Mouse (Mus musculus) kidney, postnatal 25 days (tissue): Measurements from ENCODE around the gene Il4.
A peak's percentile ranks its signal among the peaks of the same experiment; 100 is the strongest.

Source experiments
- DNase-seq, 2 experiments: peaks; one replicate each; pipeline ENCODE4 v3.0.0; 2021; ENCODE audit warnings: mixed read lengths in 2 of 2

Gene Il4

GRCm38 (mm10) chr11:53618619-53619198 is at the start of gene Il4:
Gene Il4, minus strand, starts transcription at chr11:53618669.
- no peak for DNase-seq

GRCm38 (mm10) chr11:53664091-53664490 is 45.6 kb upstream of the Il4 start:
- DNase-seq = no peak

- DNase-seq = no peak
These were observed 44.6 kb upstream of the Il4 start for GRCm38 (mm10) chr11:53662794-53663674.

- DNase-seq = no peak
These were observed 39.4 kb upstream of the Il4 start for GRCm38 (mm10) chr11:53657828-53658227.

GRCm38 (mm10) chr11:53657381-53657780 is 38.9 kb upstream of the Il4 start:
- no peak for DNase-seq

DNA sequence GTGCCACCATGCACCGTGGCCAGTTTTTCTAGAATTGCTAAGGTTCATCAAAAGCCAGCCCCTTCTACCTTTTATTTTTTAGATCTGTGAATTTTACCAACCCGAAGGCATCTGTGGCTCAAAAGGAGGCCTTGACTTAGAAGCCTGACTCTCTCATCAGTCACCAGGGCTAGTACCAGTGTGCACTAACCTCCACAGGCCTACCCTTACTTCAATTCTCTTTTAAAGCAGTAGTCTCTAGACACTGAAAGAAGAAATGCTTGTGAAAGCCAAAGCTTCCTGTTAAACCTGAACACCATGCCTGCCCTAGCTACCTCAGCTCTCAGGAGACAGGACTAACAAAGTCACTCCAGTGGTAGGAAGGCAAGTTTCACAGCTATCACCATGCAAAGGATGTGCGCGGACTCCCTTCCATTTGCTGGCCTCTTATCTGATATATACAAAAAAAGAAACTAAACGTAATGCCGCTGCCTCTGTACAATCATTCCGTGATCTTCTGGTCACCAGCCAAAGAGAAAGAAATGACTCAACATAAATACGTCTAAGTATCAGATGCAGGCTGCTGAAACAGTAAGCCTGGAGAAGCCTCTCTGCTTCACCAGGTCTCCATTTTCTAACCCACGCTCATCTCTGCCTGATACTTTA is 38.2 kb upstream of the Il4 start:
- no peak for DNase-seq

DNA sequence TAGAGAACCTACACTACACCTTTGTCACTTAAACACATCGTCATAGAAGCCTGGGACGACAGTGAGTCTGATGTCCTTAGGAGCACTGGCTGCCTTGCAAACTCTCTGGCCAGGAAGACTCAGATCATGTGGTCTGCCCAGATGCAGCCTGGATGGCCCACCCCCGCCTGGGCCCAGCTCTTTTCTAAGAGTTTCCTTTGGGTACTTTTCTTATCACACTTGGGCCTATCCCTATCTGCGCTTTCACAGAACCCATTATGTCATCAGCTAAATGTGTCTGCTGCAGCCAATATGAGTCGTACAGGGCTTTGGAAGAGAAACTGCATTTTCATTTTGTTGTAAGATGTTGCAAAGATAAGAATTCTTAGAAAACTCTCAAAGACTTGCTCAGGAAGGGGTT is 36.6 kb upstream of the Il4 start:
- DNase-seq = no peak

DNA sequence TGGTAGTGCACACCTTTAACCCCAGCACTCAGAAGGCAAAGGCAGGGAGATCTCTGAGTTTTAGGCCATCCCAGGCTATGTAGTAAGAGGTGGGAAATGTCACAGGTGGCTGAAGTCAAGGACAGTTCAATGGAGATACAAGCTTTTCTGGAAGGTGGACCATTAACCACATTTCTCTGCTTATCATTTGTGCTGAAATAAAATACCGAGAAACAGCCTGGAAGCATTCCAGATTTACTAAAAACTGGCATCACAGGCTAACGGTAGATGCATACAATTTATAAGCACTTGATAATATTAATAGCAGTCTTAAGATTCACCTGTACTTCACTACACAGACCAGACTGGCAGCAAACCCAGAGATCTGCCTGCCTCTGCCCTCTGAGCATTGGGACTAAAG is 34.0 kb upstream of the Il4 start:
- DNase-seq = no peak

DNA sequence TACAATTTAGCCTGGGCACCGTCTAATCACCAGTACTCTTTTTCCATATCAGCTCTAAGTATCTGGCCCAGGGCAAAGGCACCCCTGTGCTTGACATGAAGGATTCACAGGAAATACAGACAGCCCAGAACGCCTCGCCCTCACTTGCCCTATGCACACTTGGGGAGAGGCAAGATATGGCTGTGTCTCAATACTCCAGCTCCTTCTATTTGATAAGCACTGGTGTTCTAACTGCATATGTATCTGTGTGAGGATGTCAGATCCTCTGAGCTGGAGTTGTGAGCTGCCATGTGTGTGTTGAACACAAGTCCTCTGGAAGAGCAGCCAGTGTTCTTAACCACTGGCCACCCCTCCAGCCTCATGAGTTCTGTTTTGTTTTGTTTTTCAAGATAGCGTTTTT is 33.0 kb upstream of the Il4 start:
- DNase-seq = no peak

GRCm38 (mm10) chr11:53644017-53644416 is 25.5 kb upstream of the Il4 start:
- DNase-seq = peak in 1 of 2 experiments; percentile 5

GRCm38 (mm10) chr11:53642744-53643279 is 24.3 kb upstream of the Il4 start:
- DNase-seq = no peak

DNA sequence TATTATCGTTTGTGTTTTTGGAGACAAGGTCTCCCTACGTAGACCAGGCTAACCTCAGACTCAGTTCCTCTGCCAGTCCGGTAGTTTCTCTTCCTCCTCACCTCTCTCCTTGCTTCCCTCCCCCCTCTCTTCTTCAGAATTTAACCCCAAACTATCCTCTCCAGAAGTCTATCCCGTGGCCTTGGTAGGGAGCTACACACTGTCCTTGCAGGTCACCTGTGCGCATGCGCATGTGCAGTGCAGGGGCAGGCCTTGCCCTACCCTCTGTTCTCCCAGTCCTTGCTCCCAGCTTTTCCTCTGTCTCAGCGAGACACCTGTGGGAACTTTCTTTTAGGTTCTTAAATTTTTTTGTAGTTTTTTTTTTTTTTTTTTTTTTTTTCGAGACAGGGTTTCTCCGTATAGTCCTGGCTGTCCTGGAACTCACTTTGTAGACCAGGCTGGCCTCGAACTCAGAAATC is 19.4 kb upstream of the Il4 start:
- DNase-seq = no peak

DNA sequence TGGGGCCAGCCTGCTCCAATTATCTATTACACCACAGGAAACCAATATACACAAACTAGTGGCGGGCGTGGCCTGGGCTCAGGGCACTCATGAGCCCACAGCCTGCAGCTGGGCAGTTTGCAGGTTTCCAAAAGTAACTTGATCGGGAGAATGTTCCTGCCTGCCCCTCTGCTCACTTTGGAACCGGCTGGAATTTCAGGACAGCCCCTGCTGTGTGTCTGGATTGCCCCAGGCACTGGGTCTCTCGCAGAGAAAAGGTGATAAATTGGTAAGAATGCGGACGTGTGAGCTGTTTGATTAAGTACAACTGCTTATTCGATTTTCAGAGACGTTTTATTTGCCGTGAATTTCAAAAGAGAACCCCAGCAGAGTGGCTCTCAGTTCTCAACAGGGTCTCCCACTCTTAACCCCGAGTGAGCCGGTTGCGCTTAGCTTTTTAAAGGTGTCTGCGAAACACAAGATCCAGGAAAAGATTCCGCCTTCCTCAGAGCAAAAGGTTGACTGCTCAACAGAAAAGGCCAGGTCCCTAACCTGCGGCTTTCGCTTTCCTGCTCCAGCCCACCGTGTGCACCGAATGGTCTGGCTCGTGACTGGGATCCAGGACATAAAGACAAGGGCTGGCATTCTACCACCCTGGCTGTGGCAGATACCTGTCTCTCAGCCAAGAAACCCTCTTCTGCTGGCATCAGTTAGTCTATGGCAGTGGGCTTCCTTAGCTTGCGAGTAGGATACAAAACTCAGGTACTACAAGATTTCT is 18.8 kb upstream of the Il4 start:
- DNase-seq = no peak

DNA sequence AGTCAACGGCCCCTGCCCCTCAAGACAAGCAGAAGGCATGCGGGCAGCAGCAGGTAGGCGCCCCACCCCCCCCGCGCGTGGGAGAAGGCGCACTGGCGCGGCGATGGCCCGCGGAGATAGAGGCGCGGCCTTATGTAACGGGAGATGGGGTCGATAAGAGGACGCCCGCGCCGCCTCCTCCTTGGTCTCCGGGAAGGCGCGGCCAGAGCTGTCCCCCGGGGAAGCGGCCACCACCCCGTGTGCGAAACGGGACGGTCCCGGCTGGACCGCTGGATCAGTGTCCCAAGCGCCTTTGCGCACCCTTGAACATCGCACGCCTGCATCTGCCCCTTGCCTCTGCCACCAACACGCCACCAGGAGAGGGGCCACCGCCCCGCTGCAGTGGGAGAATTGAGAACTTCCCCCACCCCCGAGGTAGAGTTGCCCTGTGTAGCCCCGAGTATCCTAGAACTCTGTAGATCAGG is 17.7 kb upstream of the Il4 start:
- DNase-seq = peak in 1 of 2 experiments; percentile 49

DNA sequence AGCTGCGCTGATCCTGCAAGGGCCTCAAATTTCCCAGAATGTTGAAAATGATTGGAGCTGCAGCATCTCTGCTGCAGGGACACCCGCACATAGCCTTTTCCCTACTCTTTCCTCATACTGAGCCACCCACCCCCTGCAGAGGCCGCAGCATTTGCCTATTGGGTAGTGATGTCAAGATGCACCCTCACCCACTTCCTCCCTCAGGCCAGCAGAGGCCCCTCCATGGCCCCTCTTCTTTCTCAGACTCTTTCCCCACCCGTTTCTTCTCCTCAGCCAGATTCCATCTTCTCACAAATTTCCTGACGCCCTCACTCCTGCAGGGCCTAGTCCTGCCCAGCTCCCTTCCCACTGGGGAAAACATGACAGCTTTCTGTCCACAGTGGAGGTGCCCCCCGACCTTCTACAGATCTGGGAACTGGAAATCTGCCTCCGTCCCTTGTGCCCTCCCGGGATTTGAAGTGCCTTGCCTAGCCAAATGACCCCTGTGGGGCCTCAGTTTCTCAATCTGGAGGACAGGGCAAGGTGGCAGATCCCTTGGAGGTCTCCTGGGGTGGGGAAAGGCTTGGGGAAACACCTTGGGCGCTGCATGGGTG is 17.2 kb upstream of the Il4 start:
- no peak for DNase-seq

- no peak for DNase-seq
These were observed 16.1 kb upstream of the Il4 start, which contains the start of gene Il13 for GRCm38 (mm10) chr11:53634556-53634955. Gene Il13, minus strand, starts transcription at chr11:53634702.

DNA sequence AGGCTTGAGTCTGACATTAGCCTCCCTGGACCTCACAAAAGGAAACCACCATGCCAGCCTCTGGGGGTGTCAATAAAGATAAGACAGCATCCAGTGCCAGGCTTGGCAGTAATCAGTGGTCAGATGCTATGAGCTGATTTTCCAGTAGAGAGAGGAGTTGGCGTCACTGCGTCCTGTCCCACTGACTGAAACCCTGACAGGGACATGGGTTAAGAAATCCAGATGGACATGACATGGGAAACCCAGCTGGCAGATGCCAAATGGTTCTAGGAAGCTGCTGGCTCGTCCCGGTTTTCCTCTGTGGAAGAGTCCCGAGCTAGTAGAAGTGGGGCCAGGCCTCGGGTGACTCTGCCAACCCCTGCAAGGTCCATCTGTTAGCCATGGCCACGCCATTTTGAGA is 15.2 kb upstream of the Il4 start:
- no peak for DNase-seq

DNA sequence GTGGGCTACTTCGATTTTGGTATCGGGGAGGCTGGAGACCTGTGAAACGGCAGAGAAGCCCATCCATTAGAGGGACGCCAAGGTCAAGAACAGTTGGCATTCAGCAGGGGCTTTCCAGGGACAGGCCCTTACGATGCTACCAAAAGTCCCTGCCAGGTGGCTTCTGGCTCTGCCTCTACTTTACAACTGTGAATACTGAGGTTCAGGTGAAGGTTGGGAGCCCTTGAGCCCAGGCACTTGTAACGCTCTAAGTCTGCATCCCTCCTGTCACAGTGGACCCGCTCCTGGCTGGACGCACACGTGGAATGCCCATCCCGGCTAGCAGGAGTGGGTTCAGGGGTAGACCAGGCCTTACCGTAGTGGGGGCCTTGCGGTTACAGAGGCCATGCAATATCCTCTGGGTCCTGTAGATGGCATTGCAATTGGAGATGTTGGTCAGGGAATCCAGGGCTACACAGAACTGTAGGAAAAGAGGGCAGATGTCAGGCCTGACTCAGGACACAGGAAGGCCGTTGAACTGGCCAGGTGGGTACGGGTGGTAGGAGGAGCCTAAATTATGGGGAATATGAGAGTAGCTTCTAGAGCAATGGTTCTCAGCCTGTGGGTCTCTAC is 13.8 kb upstream of the Il4 start:
- peak in 1 of 2 experiments; percentile 9 for DNase-seq

DNA sequence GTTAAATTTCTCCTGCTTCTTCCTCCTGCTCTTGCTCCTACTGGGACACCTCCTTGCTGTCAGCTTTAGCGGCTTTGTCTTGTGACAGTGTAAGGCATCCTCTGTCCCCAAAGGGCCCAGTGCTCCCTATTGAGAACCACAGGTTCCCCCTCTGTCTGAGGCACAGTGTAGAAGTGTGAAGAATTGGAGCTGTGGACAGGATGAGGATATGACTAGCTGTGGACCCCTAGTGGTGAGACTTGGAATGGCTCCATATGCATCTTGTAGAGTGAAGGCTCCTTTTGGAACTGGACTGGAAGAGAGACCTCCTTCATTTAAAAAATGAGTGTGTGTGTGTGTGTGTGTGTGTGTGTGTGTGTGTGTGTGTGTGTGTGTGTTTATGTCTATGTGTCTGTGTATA is 9.4 kb upstream of the Il4 start:
- DNase-seq = peak; percentile 59 to 91

- DNase-seq = no peak
These were observed 8.4 kb upstream of the Il4 start for GRCm38 (mm10) chr11:53626802-53627373.

GRCm38 (mm10) chr11:53624124-53624523 is 5.7 kb upstream of the Il4 start:
- DNase-seq = no peak
